ENCODE assay signal across 8 mouse cellular contexts in genomic region chr8:111537765-111538158, GRCm38 (mm10). TPM values are rescaled to one million over a fixed set of nuclear protein-coding genes. Genes with fewer than 3 reads are reported as not detected.
DNase-seq lines count a peak whose midpoint lies in the region; ATAC-seq and TF ChIP-seq lines count a peak whose summit lies in the region.

No protein-coding gene starts in this region.

- peaks cover 53% of the 10 kb centered on the region for H3K4me1 ChIP-seq in heart, embryonic 13.5 days
- peaks cover 3 to 18% of the 10 kb centered on the region in 2 experiments; a peak in 3 of 4 replicates for H3K4me1 ChIP-seq in ES-E14 (ENCODE audit: control insufficient read depth in 2 of 2, insufficient read depth in 2 of 2, low read length in 2 of 2, poor library complexity in 1 of 2)
- peaks cover 46% of the 10 kb centered on the region for H3K4me1 ChIP-seq in forebrain, embryonic 15.5 days
- H3K4me1 ChIP-seq in liver, postnatal 0 days (ENCODE audit: insufficient read depth): peaks cover 23% of the 10 kb centered on the region; the same call in 1 of the 2 replicates

- peak overlapping the region; percentile 96 for H3K4me3 ChIP-seq in heart, embryonic 13.5 days
- H3K4me3 ChIP-seq in ES-E14 (ENCODE audit: insufficient read depth in 1 of 2, low read depth in 1 of 2, low read length in 2 of 2, poor library complexity in 1 of 2, severe bottlenecking in 1 of 2): peak overlapping the region; percentile 64 to 96
- H3K4me3 ChIP-seq in forebrain, embryonic 15.5 days: peak overlapping the region; percentile 100
- H3K4me3 ChIP-seq in liver, postnatal 0 days (ENCODE audit: low read depth, low read length): peak overlapping the region; percentile 76

- no peaks in the 10 kb centered on the region for H3K36me3 ChIP-seq in heart, embryonic 13.5 days
- H3K36me3 ChIP-seq in ES-E14 (ENCODE audit: control insufficient read depth, insufficient read depth, low read length, poor library complexity, severe bottlenecking): no peaks in the 10 kb centered on the region
- H3K36me3 ChIP-seq in forebrain, embryonic 15.5 days: no peaks in the 10 kb centered on the region
- no peaks in the 10 kb centered on the region for H3K36me3 ChIP-seq in liver, postnatal 0 days (replicated peaks; ENCODE audit: insufficient read depth, low read length)

- H3K27me3 ChIP-seq in heart, embryonic 13.5 days (replicated peaks): no peaks in the 10 kb centered on the region
- H3K27me3 ChIP-seq in forebrain, embryonic 15.5 days: no peaks in the 10 kb centered on the region
- H3K27me3 ChIP-seq in liver, postnatal 0 days (ENCODE audit: insufficient read depth, low read length): no peaks in the 10 kb centered on the region

- 15% methylated on average over 8 of the region's 8 CpGs for WGBS in heart, embryonic 13.5 days
- WGBS in forebrain, embryonic 15.5 days: 3% methylated on average over 8 of the region's 8 CpGs
- WGBS in liver, postnatal 0 days (ENCODE audit: insufficient replicate concordance): 13% methylated on average over 8 of the region's 8 CpGs

- no peak for ATAC-seq in heart, embryonic 13.5 days (ENCODE audit: extremely low read depth, insufficient number of reproducible peaks, low FRiP score, low TSS enrichment)
- ATAC-seq in forebrain, embryonic 15.5 days (replicated peaks): 0 out of 2 replicates have a peak, but pooled peaks have one; percentile 3
- ATAC-seq in liver, postnatal 0 days: no peak

- no peak for DNase-seq in heart, adult 11 months
- no peak for DNase-seq in ES-E14 (ENCODE audit: low read depth, low spot score)
- DNase-seq in liver, postnatal 0 days: no peak
- DNase-seq in frontal cortex, postnatal 36 days (ENCODE audit: low spot score in 2 of 2): no peak
- no peak for DNase-seq in gastrocnemius, adult 8-10 months (ENCODE audit: low spot score in 2 of 2)
- DNase-seq in lung, postnatal 36 days: no peak

- TF ChIP-seq EP300 in liver, postnatal 0 days (IDR thresholded peaks at IDR 0.05; ENCODE audit: low read depth): no peak

- peak overlapping the region; percentile 75 for H3K4me2 ChIP-seq in heart, embryonic 13.5 days
- peak overlapping the region; percentile 95 for H3K4me2 ChIP-seq in forebrain, embryonic 15.5 days (replicated peaks)
- peak overlapping the region; percentile 96 for H3K4me2 ChIP-seq in liver, postnatal 0 days (ENCODE audit: low read depth, low read length)

- H3K27ac ChIP-seq in heart, embryonic 13.5 days (replicated peaks): peak overlapping the region; percentile 95; the same call in 1 of the 2 replicates
- no peak overlapping the region for H3K27ac ChIP-seq in ES-E14 (ENCODE audit: insufficient read depth, low read depth, low read length, poor library complexity, severe bottlenecking)
- peak overlapping the region; percentile 99 for H3K27ac ChIP-seq in forebrain, embryonic 15.5 days (replicated peaks)
- H3K27ac ChIP-seq in liver, postnatal 0 days (ENCODE audit: low read depth): peak overlapping the region; percentile 81

- in situ Hi-C loops in ES-E14 (cut with MboI; ENCODE audit: low sequenced_read_pairs in 2 of 2, unreplicated experiment in 2 of 2): no loop called here

- TF ChIP-seq CTCF in liver, postnatal 0 days (IDR thresholded peaks at IDR 0.05; ENCODE audit: low read depth): no peak

- H3K9me3 ChIP-seq in heart, embryonic 13.5 days: no peaks in the 10 kb centered on the region
- H3K9me3 ChIP-seq in ES-E14 (ENCODE audit: control insufficient read depth, insufficient read depth, low read depth, low read length): no peaks in the 10 kb centered on the region
- H3K9me3 ChIP-seq in forebrain, embryonic 15.5 days: no peaks in the 10 kb centered on the region
- H3K9me3 ChIP-seq in liver, postnatal 0 days (ENCODE audit: low read length): no peaks in the 10 kb centered on the region

- H3K9ac ChIP-seq in heart, embryonic 13.5 days: peak overlapping the region; percentile 97
- H3K9ac ChIP-seq in ES-E14 (ENCODE audit: insufficient read depth, low read depth, low read length, poor library complexity, severe bottlenecking): peak overlapping the region; percentile 54; the same call in 1 of the 2 replicates
- peak overlapping the region; percentile 98 for H3K9ac ChIP-seq in forebrain, embryonic 15.5 days (replicated peaks)
- peak overlapping the region; percentile 85 for H3K9ac ChIP-seq in liver, postnatal 0 days (replicated peaks)

TF ChIP-seq in ES-E14, 5 proteins besides CTCF, POLR2A, EP300 and RAD21:
- no peak for TF ChIP-seq CHD2 (IDR thresholded peaks at IDR 0.05; ENCODE audit: low read depth, low read length)
- no peak for TF ChIP-seq ZNF384 (IDR thresholded peaks at IDR 0.05; ENCODE audit: low read depth, low read length)
- TF ChIP-seq ZC3H11A (IDR thresholded peaks at IDR 0.05; ENCODE audit: borderline replicate concordance, low read depth, low read length): no peak
- no peak for TF ChIP-seq HCFC1 (IDR thresholded peaks at IDR 0.05; ENCODE audit: borderline replicate concordance, insufficient read depth, low read length)
- TF ChIP-seq MAFK (IDR thresholded peaks at IDR 0.05; ENCODE audit: insufficient read depth, low read depth, low read length): no peak
TF ChIP-seq in ES-E14: peak in this region for 0.

RNA-seq across cellular contexts. Expression of gene Znrf1, which starts 1.9 kb away (rescaled TPM):
- polyA plus RNA-seq in heart, embryonic 13.5 days (2015; fragmentation: Nextera tagmentation; extraction: Ambion mirVana): 19.7 and 20.1 TPM in 2 replicates
- total RNA-seq in ES-E14 (2012; rRNA removed): 38.4 and 51.9 TPM in 2 replicates
- 99.8 and 102 TPM in 2 replicates for polyA plus RNA-seq in forebrain, embryonic 15.5 days (2015; fragmentation: Nextera tagmentation; extraction: Ambion mirVana)
- polyA plus RNA-seq in liver, postnatal 0 days (2015; fragmentation: Nextera tagmentation; extraction: Ambion mirVana): 6.3 and 7.2 TPM in 2 replicates
- total RNA-seq in gastrocnemius, adult 8-10 months (2022): 10 to 100 TPM; 67.2 to 71.6 (median 70.7) TPM

RNA-seq across cellular contexts. Expression of gene Wdr59, which starts 15.9 kb away (rescaled TPM):
- polyA plus RNA-seq in heart, embryonic 13.5 days (2015; fragmentation: Nextera tagmentation; extraction: Ambion mirVana): 3.6 and 4.3 TPM in 2 replicates
- total RNA-seq in ES-E14 (2012; rRNA removed): 10.4 and 11.0 TPM in 2 replicates
- polyA plus RNA-seq in forebrain, embryonic 15.5 days (2015; fragmentation: Nextera tagmentation; extraction: Ambion mirVana): 8.6 and 9.1 TPM in 2 replicates
- 0.77 and 0.92 TPM in 2 replicates for polyA plus RNA-seq in liver, postnatal 0 days (2015; fragmentation: Nextera tagmentation; extraction: Ambion mirVana)
- total RNA-seq in gastrocnemius, adult 8-10 months (2022): 1 to 10 TPM; 7.9 to 9.0 (median 8.6) TPM
